Mouse (Mus musculus) forebrain, embryonic 10.5 days (tissue): Measurements from ENCODE around the gene Sh2d1b1. TPM values are rescaled to one million over a fixed set of nuclear protein-coding genes. Genes with fewer than 3 reads are reported as not detected.
"Not testable (repeated sequence)": the region's sequence is repeated elsewhere in the genome, so short reads cannot be mapped to it uniquely, and the experiment has no call there.

Experiments
- DNase-seq: peaks from one replicate; pipeline ENCODE4 v3.0.0-alpha.2; 2017; ENCODE audit warnings: low spot score; ENCODE audit errors: extremely low spot score
- H3K27ac ChIP-seq: fragments of 300-500 bp; sonication (generic); 2 replicates; pipeline ENCODE4 v1.5.1; 2016; ENCODE audit warnings: mild to moderate bottlenecking
- H3K27me3 ChIP-seq: fragments of 300-500 bp; sonication (generic); 2 replicates; pipeline ENCODE4 v1.6.1; 2016; ENCODE audit warnings: mild to moderate bottlenecking; ENCODE audit not compliant: poor library complexity, severe bottlenecking
- H3K36me3 ChIP-seq: fragments of 300-500 bp; sonication (generic); replicated peaks from 2 replicates; pipeline ENCODE4 v1.6.1; 2016; ENCODE audit warnings: mild to moderate bottlenecking, moderate library complexity
- H3K4me1 ChIP-seq: fragments of 300-500 bp; sonication (generic); 2 replicates; pipeline ENCODE4 v1.6.1; 2016
- H3K4me3 ChIP-seq: fragments of 300-500 bp; sonication (generic); 2 replicates; pipeline ENCODE4 v1.5.1; 2016; ENCODE audit warnings: mild to moderate bottlenecking, moderate library complexity
- H3K9me3 ChIP-seq: fragments of 300-500 bp; sonication (generic); 2 replicates; pipeline ENCODE4 v1.6.1; 2016; ENCODE audit warnings: mild to moderate bottlenecking, moderate library complexity
- WGBS: fragments of 180-500 bp; shearing (Covaris S2); methylation state at CpG from one replicate; pipeline ENCODE4 v1.1.7; 2016; 5-methylcytosine and 5-hydroxymethylcytosine counted together
- polyA plus RNA-seq: library from polyadenylated mRNA; unstranded; fragments of >200 nt; fragmentation: Nextera tagmentation; extraction: Ambion mirVana; gene quantifications from 2 replicates; pipeline ENCODE4 v1.2.1, GENCODE M21; 2016

Gene Sh2d1b1
- polyA plus RNA-seq: not detected in 2 replicates

GRCm38 (mm10) chr1:170277016-170277415, at the start of gene Sh2d1b1:
Gene Sh2d1b1, plus strand, starts transcription at chr1:170277320.
- Histone ChIP-seq H3K4me1 (no peaks in the 10 kb centered on the region), H3K27ac (no peak within 1 kb of the TSS), H3K4me3 (no peak within 1 kb of the TSS), H3K36me3 (no peaks in the 10 kb centered on the region), H3K9me3 (no peaks in the 10 kb centered on the region; the same call in 1 of the 2 replicates), H3K27me3 (no peaks in the 10 kb centered on the region)
- WGBS: 90% methylated on average over 2 of the region's 3 CpGs
- no peak for DNase-seq

- H3K27ac ChIP-seq, H3K4me3 ChIP-seq, H3K36me3 ChIP-seq, H3K27me3 ChIP-seq, DNase-seq, H3K4me1 ChIP-seq, H3K9me3 ChIP-seq: not testable (repeated sequence)
- WGBS: 75% methylated on average over 6 of the region's 6 CpGs
Observed at GRCm38 (mm10) chr1:170232688-170233087, 44.4 kb upstream of the Sh2d1b1 start, which contains the start of gene Sh2d1b2. Gene Sh2d1b2, plus strand, starts transcription at chr1:170232749.

GRCm38 (mm10) chr1:170245016-170245415, 32.1 kb upstream of the Sh2d1b1 start:
- no peaks in the 10 kb centered on the region for H3K9me3 ChIP-seq

GRCm38 (mm10) chr1:170254893-170255559, 22.1 kb upstream of the Sh2d1b1 start:
- Histone ChIP-seq H3K4me1 (peaks cover 11% of the 10 kb centered on the region), H3K27ac (peak overlapping the region; percentile 90), H3K36me3 (no peaks in the 10 kb centered on the region), H3K4me3 (peak overlapping the region; percentile 85), H3K9me3 (peaks cover 2% of the 10 kb centered on the region; the same call in 1 of the 2 replicates), H3K27me3 (peaks cover 5% of the 10 kb centered on the region; the same call in 1 of the 2 replicates)
- WGBS: 29% methylated on average over 30 of the region's 30 CpGs
- peak; percentile 15 for DNase-seq

More at GRCm38 (mm10) chr1:170245016-170245415, 32.1 kb upstream of the Sh2d1b1 start:
- H3K4me1 ChIP-seq: no peaks in the 10 kb centered on the region
- H3K27me3 ChIP-seq: peaks cover 3% of the 10 kb centered on the region; the same call in 1 of the 2 replicates
- WGBS: 88% methylated on average over 3 of the region's 3 CpGs
- H3K4me3 ChIP-seq: no peak overlapping the region
- no peaks in the 10 kb centered on the region for H3K36me3 ChIP-seq
- H3K27ac ChIP-seq: no peak overlapping the region
- no peak for DNase-seq

GRCm38 (mm10) chr1:170255560-170255910, 21.6 kb upstream of the Sh2d1b1 start:
- WGBS: 8% methylated on average over 32 of the region's 32 CpGs
- Histone ChIP-seq H3K27ac (peak overlapping the region; percentile 90), H3K27me3 (peaks cover 4% of the 10 kb centered on the region; the same call in 1 of the 2 replicates)

GRCm38 (mm10) chr1:170270281-170270680, 6.8 kb upstream of the Sh2d1b1 start:
- no peaks in the 10 kb centered on the region for H3K27me3 ChIP-seq
- no peak overlapping the region for H3K4me3 ChIP-seq
- no peak overlapping the region for H3K27ac ChIP-seq
- WGBS: 85% methylated on average over 6 of the region's 6 CpGs
- no peak for DNase-seq
- no peaks in the 10 kb centered on the region for H3K4me1 ChIP-seq
- peaks cover 15% of the 10 kb centered on the region; the same call in 1 of the 2 replicates for H3K9me3 ChIP-seq
- no peaks in the 10 kb centered on the region for H3K36me3 ChIP-seq

More at GRCm38 (mm10) chr1:170255560-170255910, 21.6 kb upstream of the Sh2d1b1 start:
- DNase-seq: peak; percentile 87
- H3K4me3 ChIP-seq: peak overlapping the region; percentile 85
- peaks cover 11% of the 10 kb centered on the region for H3K4me1 ChIP-seq
- H3K9me3 ChIP-seq: peaks cover 2% of the 10 kb centered on the region; the same call in 1 of the 2 replicates
- H3K36me3 ChIP-seq: no peaks in the 10 kb centered on the region

- no peak for DNase-seq
- no peaks in the 10 kb centered on the region for H3K36me3 ChIP-seq
- 92% methylated on average over 4 of the region's 4 CpGs for WGBS
- H3K9me3 ChIP-seq: peaks cover 15% of the 10 kb centered on the region; the same call in 1 of the 2 replicates
- H3K27me3 ChIP-seq: no peaks in the 10 kb centered on the region
- H3K27ac ChIP-seq: no peak overlapping the region
- H3K4me1 ChIP-seq: no peaks in the 10 kb centered on the region
- no peak overlapping the region for H3K4me3 ChIP-seq
Observed at GRCm38 (mm10) chr1:170270696-170271095, 6.4 kb upstream of the Sh2d1b1 start.

GRCm38 (mm10) chr1:170273252-170273651, 3.9 kb upstream of the Sh2d1b1 start:
- Histone ChIP-seq H3K4me1 (no peaks in the 10 kb centered on the region), H3K27ac (no peak overlapping the region), H3K36me3 (no peaks in the 10 kb centered on the region), H3K9me3 (peaks cover 3% of the 10 kb centered on the region; the same call in 1 of the 2 replicates), H3K4me3 (no peak overlapping the region), H3K27me3 (no peaks in the 10 kb centered on the region)
- no peak for DNase-seq

- no peak for DNase-seq
- H3K27me3 ChIP-seq: no peaks in the 10 kb centered on the region
- H3K4me1 ChIP-seq: no peaks in the 10 kb centered on the region
- H3K36me3 ChIP-seq: no peaks in the 10 kb centered on the region
- no peaks in the 10 kb centered on the region for H3K9me3 ChIP-seq
- no peak overlapping the region for H3K27ac ChIP-seq
- WGBS: 78% methylated on average over 4 of the region's 4 CpGs
- H3K4me3 ChIP-seq: no peak overlapping the region
Observed at GRCm38 (mm10) chr1:170282415-170283129, 5.5 kb downstream of the Sh2d1b1 start.

- H3K4me1 ChIP-seq: peaks cover 13% of the 10 kb centered on the region
- H3K9me3 ChIP-seq: no peaks in the 10 kb centered on the region
- H3K4me3 ChIP-seq: no peak overlapping the region
- WGBS: 40% methylated on average over 9 of the region's 9 CpGs
- H3K36me3 ChIP-seq: no peaks in the 10 kb centered on the region
- H3K27ac ChIP-seq: peak overlapping the region; percentile 32; the same call in 1 of the 2 replicates
- peak; percentile 39 for DNase-seq
- H3K27me3 ChIP-seq: no peaks in the 10 kb centered on the region
Observed at GRCm38 (mm10) chr1:170292239-170292951, 15.3 kb downstream of the Sh2d1b1 start.

GRCm38 (mm10) chr1:170293257-170293656, 16.1 kb downstream of the Sh2d1b1 start:
- DNase-seq: no peak
- no peaks in the 10 kb centered on the region for H3K9me3 ChIP-seq
- no peaks in the 10 kb centered on the region for H3K27me3 ChIP-seq
- no peak overlapping the region for H3K27ac ChIP-seq
- no peak overlapping the region for H3K4me3 ChIP-seq
- 81% methylated on average over 5 of the region's 5 CpGs for WGBS
- H3K4me1 ChIP-seq: peaks cover 13% of the 10 kb centered on the region
- H3K36me3 ChIP-seq: no peaks in the 10 kb centered on the region

GRCm38 (mm10) chr1:170294786-170295570, 17.9 kb downstream of the Sh2d1b1 start:
- Histone ChIP-seq H3K4me1 (peaks cover 13% of the 10 kb centered on the region), H3K36me3 (no peaks in the 10 kb centered on the region), H3K27me3 (no peaks in the 10 kb centered on the region), H3K9me3 (no peaks in the 10 kb centered on the region), H3K4me3 (no peak overlapping the region), H3K27ac (peak overlapping the region; percentile 42; the same call in 1 of the 2 replicates)
- 75% methylated on average over 15 of the region's 15 CpGs for WGBS
- DNase-seq: no peak
